Mouse (Mus musculus): ENCODE data around the gene Ipo9. TPM values are rescaled to one million over a fixed set of nuclear protein-coding genes. Genes with fewer than 3 reads are reported as not detected.

Gene Ipo9
- total RNA-seq, 2 experiments from 2014 or later: 21.0 to 62.0 TPM

Other genes starting within 250 kb of the Ipo9 start
- not detected in 2 replicates for gene Elf3, start 171.9 kb downstream of the Ipo9 start, total RNA-seq (2015; ENCODE audit: low replicate concordance)
- gene Elf3, start 171.9 kb downstream of the Ipo9 start, total RNA-seq (2017; ENCODE audit: low replicate concordance): not detected in 2 replicates
- 15.5 and 15.9 TPM in 2 replicates for gene Rnpep, start 146.4 kb downstream of the Ipo9 start, total RNA-seq (2015; ENCODE audit: low replicate concordance)
- 11.9 and 14.6 TPM in 2 replicates for gene Rnpep, start 146.4 kb downstream of the Ipo9 start, total RNA-seq (2017; ENCODE audit: low replicate concordance)
- gene Timm17a, start 116.7 kb downstream of the Ipo9 start, total RNA-seq (2015; ENCODE audit: low replicate concordance): 9.7 and 11.3 TPM in 2 replicates
- 1.7 and 14.2 TPM in 2 replicates for gene Timm17a, start 116.7 kb downstream of the Ipo9 start, total RNA-seq (2017; ENCODE audit: low replicate concordance)
- gene Lmod1, start 105.7 kb downstream of the Ipo9 start, total RNA-seq (2015; ENCODE audit: low replicate concordance): not detected in 2 replicates
- gene Lmod1, start 105.7 kb downstream of the Ipo9 start, total RNA-seq (2017; ENCODE audit: low replicate concordance): not detected in 2 replicates
- gene Shisa4, start 55.3 kb downstream of the Ipo9 start, total RNA-seq (2015; ENCODE audit: low replicate concordance): not detected in 2 replicates
- not detected in 2 replicates for gene Shisa4, start 55.3 kb downstream of the Ipo9 start, total RNA-seq (2017; ENCODE audit: low replicate concordance)
- gene Nav1, start 176.8 kb upstream of the Ipo9 start, total RNA-seq (2015; ENCODE audit: low replicate concordance): 4.3 and 11.7 TPM in 2 replicates
- gene Nav1, start 176.8 kb upstream of the Ipo9 start, total RNA-seq (2017; ENCODE audit: low replicate concordance): 1.1 and 2.6 TPM in 2 replicates